Mouse (Mus musculus): ENCODE measurements around the gene 1110017D15Rik.

DNA sequence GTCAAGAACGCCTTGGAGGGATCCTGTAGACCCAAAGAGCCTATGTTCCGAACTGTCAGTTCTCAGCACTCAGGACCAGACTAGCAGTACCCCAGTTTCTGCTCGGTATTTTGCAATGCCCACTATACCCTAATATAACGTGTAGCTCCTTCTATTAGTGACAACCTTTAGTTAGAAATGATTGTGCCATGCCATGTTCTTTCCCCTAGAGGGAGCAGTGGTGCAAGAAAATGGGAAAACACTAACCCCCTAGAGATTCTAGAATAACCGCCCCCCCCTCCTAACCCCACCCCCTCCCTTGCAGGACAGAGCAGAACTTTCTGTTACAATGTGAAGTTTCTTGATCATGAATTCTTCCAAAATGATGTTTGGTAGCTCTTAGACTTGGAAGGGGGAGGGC is 12.8 kb downstream of the 1110017D15Rik start:
- TF ChIP-seq CTCF (IDR thresholded peaks at IDR 0.05; ENCODE audit: extremely low read depth, insufficient read depth, low read length) (no peak), POLR2A (IDR thresholded peaks at IDR 0.05; ENCODE audit: extremely low read depth, insufficient read depth, low read length) (no peak)
